Mouse (Mus musculus) midbrain, embryonic 12.5 days (tissue): ENCODE measurements around the gene Bcl2l1. TPM values are rescaled to one million over a fixed set of nuclear protein-coding genes. Genes with fewer than 3 reads are reported as not detected.

Experiments
- ATAC-seq: fragments of 200-750 bp; cut with Nextera tagmentation; 2 replicates; pipeline ENCODE4 v1.8.0; 2017; ENCODE audit warnings: low read depth, moderate TSS enrichment, moderate library complexity; ENCODE audit not compliant: low FRiP score
- H3K27ac ChIP-seq: fragments of 300-500 bp; sonication (generic); replicated peaks from 2 replicates; pipeline ENCODE4 v1.5.1; 2016; ENCODE audit warnings: mild to moderate bottlenecking
- H3K27me3 ChIP-seq: fragments of 300-500 bp; sonication (generic); 2 replicates; pipeline ENCODE4 v1.6.1; 2016; ENCODE audit warnings: mild to moderate bottlenecking
- H3K36me3 ChIP-seq: fragments of 300-500 bp; sonication (generic); 2 replicates; pipeline ENCODE4 v1.6.1; 2016
- H3K4me1 ChIP-seq: fragments of 300-500 bp; sonication (generic); 2 replicates; pipeline ENCODE4 v1.6.1; 2016
- H3K4me2 ChIP-seq: fragments of 300-500 bp; sonication (generic); replicated peaks from 2 replicates; pipeline ENCODE4 v1.6.1; 2016; ENCODE audit warnings: mild to moderate bottlenecking, moderate library complexity
- H3K4me3 ChIP-seq: fragments of 300-500 bp; sonication (generic); 2 replicates; pipeline ENCODE4 v1.5.1; 2016; ENCODE audit warnings: mild to moderate bottlenecking
- H3K9ac ChIP-seq: fragments of 300-500 bp; sonication (generic); replicated peaks from 2 replicates; pipeline ENCODE4 v1.6.1; 2016; ENCODE audit warnings: mild to moderate bottlenecking, moderate library complexity
- H3K9me3 ChIP-seq: fragments of 300-500 bp; sonication (generic); 2 replicates; pipeline ENCODE4 v1.6.1; 2016; ENCODE audit warnings: mild to moderate bottlenecking
- WGBS: fragments of 180-500 bp; shearing (Covaris S2); methylation state at CpG from one replicate; pipeline ENCODE4 v1.1.7; 2016; 5-methylcytosine and 5-hydroxymethylcytosine counted together
- polyA plus RNA-seq: library from polyadenylated mRNA; unstranded; fragments of >200 nt; fragmentation: Nextera tagmentation; extraction: Ambion mirVana; gene quantifications from 2 replicates; pipeline ENCODE4 v1.2.1, GENCODE M21; 2016

The Bcl2l1 gene
- polyA plus RNA-seq, 1 experiment from 2014 or later, result 156 TPM

DNA sequence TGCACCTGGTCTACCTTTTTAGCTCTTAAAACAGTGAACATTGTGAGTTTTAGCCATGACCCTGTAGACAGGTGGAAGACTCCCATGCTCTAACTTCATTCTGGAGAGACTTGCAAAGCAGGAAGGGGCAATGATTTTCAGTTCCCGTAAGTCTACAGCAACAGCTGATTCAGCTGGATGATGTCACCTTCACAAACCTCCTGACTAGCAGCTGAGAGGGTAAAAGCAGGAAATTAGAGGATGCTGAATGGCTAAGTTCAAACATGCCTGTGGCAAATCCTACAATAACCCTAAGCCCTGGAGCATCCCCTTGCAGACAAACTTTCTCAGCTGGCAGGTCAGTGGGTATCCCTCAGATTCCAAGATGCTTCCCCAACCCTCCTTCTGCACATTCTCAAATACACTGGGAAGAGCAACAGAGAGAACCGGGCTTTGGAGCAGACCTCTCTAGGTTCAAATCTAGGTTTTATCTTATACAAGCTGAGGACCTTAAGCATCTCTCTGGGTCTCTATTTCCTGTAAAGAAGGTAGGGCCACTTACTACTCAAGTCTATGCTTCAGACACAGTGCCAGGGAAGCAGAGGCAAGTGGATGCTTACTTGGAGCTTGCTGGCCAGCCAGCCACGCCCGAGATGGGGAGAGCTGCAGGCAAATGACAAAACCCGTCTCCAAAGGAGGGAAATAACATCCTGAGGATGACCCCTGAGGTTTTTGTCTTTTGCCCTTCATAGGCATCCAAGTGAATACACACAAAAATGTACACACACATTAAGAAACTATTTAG, 21.2 kb downstream of the Bcl2l1 start:
- H3K9ac ChIP-seq, result no peak overlapping the region
- H3K27ac ChIP-seq, result no peak overlapping the region
- H3K4me1 ChIP-seq, result peaks cover 18% of the 10 kb centered on the region
- no peaks in the 10 kb centered on the region for H3K27me3 ChIP-seq
- no peaks in the 10 kb centered on the region for H3K36me3 ChIP-seq
- no peaks in the 10 kb centered on the region for H3K9me3 ChIP-seq
- no peak for ATAC-seq
- no peak overlapping the region for H3K4me2 ChIP-seq
- H3K4me3 ChIP-seq, result no peak overlapping the region
- 85% methylated on average over 5 of the region's 5 CpGs for WGBS

DNA sequence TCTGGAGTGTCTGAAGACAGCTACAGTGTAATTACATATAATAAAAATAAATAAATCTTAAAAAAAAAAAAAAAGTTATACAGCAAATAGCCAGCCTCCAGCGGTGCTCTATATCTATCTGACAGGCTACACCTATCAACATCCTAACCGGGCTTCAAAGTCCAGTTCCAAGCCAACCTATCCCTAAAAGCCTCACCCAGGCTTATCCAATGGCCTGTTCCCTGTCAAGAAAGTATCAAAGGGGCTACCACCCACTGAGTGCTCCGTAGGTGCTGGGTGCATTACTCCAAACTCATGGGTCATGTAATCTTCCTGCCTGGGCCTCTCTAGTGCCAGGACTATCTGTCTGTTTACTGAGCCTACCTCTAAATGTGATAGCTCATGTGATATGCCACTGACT, 23.4 kb downstream of the Bcl2l1 start:
- no peak for ATAC-seq
- H3K4me2 ChIP-seq, result no peak overlapping the region
- H3K36me3 ChIP-seq, result 0 out of 2 replicates have a peak, but pooled peaks cover 2% of the 10 kb centered on the region
- peaks cover 31% of the 10 kb centered on the region for H3K4me1 ChIP-seq
- no peaks in the 10 kb centered on the region for H3K27me3 ChIP-seq
- no peak overlapping the region for H3K9ac ChIP-seq
- H3K4me3 ChIP-seq, result no peak overlapping the region
- WGBS, result 85% methylated on average over 3 of the region's 3 CpGs
- no peak overlapping the region for H3K27ac ChIP-seq
- H3K9me3 ChIP-seq, result no peaks in the 10 kb centered on the region

DNA sequence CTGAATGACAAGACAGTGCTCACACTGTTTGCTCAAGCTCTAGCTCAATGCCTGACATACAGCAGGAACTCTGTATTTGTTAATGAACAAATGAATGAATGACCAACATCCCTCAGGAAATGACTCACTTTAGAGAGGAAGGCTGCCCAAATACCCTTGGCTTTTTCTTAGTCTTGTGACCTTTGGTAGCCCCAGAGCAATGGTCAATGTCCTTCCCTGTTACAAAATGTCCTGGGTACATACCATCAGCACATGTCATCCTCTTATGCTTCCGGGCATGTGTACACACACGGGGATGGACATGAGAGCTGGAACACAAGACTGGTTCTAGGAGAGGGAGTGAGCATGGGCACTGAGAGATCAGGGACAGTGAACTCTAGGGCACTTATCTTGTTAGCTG, 25.5 kb downstream of the Bcl2l1 start:
- Histone ChIP-seq H3K4me2 (no peak overlapping the region), H3K9me3 (no peaks in the 10 kb centered on the region), H3K36me3 (0 out of 2 replicates have a peak, but pooled peaks cover 2% of the 10 kb centered on the region), H3K4me3 (no peak overlapping the region), H3K27ac (no peak overlapping the region), H3K27me3 (no peaks in the 10 kb centered on the region), H3K4me1 (peaks cover 25% of the 10 kb centered on the region), H3K9ac (0 out of 2 replicates have a peak overlapping the region, but pooled peaks have one; percentile 20)
- no peak for ATAC-seq
- WGBS, result 82% methylated on average over 2 of the region's 2 CpGs

DNA sequence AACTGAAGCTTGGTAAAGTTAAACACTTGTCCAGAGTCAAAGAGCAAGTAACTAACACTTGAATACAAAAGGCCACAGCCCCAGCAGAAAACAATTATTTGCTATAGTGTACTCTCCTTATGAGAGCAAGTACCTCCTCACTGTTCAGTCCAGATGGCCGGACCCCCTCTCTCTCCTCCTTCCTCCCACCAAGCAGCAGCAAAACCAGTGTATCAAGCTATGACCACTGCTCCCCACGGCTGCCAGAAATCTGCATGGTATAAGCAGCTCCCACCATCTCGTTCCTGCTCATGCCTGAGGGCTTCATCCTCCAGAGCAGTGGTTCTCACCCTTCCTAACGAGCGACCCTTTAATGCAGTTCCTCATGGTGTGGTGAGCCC, 26.4 kb downstream of the Bcl2l1 start:
- WGBS, result 49% methylated on average over 5 of the region's 5 CpGs
- H3K27ac ChIP-seq, result peak overlapping the region; percentile 52
- no peak overlapping the region for H3K4me3 ChIP-seq

DNA sequence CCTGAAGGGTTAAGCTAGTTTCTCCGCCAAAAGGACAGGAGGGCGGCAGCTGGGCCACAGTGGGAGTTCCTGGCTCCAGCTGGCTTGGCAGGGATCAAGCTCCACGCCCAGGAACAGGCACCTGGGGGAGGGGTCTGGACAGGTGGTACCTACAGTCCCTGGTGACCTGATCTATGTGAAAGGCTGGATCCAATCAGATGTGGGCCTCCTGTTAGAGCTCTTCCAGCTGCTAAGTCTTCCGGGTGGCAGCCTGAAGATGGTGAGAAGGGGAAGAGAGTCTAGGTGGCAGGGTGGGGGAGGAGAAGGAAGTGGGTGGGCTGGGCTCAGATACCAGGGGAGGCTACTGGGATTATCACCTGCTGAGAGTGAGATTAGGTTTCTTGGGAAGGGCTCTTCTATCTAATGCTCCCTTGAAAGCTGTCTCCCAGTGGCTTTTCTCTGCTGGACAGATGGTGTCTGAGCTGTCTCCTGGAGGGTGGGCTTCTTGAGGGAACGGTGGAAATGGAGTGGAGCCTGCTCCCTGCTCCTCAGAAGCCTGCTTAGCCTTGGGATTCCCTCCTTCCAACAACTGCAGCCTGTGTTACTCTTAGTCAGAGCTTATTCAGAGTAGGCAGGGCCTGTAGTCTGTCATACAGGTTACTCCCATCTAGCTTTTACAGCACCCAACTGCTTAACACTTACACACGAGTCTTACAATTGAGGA, 27.0 kb downstream of the Bcl2l1 start:
- H3K4me3 ChIP-seq, result no peak overlapping the region
- H3K36me3 ChIP-seq, result 0 out of 2 replicates have a peak, but pooled peaks cover 2% of the 10 kb centered on the region
- WGBS, result 6% methylated on average over 6 of the region's 6 CpGs
- H3K27me3 ChIP-seq, result no peaks in the 10 kb centered on the region
- no peak overlapping the region for H3K9ac ChIP-seq
- peak overlapping the region; percentile 52 for H3K27ac ChIP-seq
- no peak overlapping the region for H3K4me2 ChIP-seq
- H3K9me3 ChIP-seq, result no peaks in the 10 kb centered on the region
- H3K4me1 ChIP-seq, result peaks cover 25% of the 10 kb centered on the region
- ATAC-seq, result peak; percentile 54; the same call in 1 of the 2 replicates

More for the DNA sequence above, 26.4 kb downstream of the Bcl2l1 start:
- H3K4me1 ChIP-seq, result peaks cover 25% of the 10 kb centered on the region
- H3K36me3 ChIP-seq, result 0 out of 2 replicates have a peak, but pooled peaks cover 2% of the 10 kb centered on the region
- H3K9ac ChIP-seq, result peak overlapping the region; percentile 20; the same call in 1 of the 2 replicates
- H3K4me2 ChIP-seq, result no peak overlapping the region
- ATAC-seq, result no peak
- H3K27me3 ChIP-seq, result no peaks in the 10 kb centered on the region
- no peaks in the 10 kb centered on the region for H3K9me3 ChIP-seq

DNA sequence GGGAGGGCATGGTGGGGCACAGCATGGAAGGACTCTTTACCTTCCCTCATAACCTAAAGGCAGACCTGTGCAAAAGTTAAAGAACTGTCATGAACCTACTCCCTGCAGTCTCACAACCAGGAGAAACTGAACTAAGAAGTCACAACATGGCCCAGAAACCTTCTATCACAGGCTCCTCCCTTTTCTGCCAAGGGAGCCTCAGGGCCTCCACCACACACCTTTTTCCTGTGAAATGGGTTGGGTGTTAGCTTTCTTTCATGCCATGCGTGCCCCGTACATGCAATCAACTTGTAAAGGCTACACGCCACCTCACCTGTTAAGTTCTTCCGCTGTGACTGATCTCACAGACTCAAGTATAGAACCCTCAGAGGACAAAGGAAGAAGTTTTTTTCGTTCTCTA, 28.4 kb downstream of the Bcl2l1 start:
- Histone ChIP-seq H3K9me3 (no peaks in the 10 kb centered on the region), H3K9ac (no peak overlapping the region), H3K36me3 (0 out of 2 replicates have a peak, but pooled peaks cover 2% of the 10 kb centered on the region), H3K4me1 (peaks cover 25% of the 10 kb centered on the region), H3K27ac (no peak overlapping the region), H3K4me3 (no peak overlapping the region), H3K4me2 (no peak overlapping the region), H3K27me3 (no peaks in the 10 kb centered on the region)
- no peak for ATAC-seq
- 90% methylated on average over 5 of the region's 5 CpGs for WGBS

DNA sequence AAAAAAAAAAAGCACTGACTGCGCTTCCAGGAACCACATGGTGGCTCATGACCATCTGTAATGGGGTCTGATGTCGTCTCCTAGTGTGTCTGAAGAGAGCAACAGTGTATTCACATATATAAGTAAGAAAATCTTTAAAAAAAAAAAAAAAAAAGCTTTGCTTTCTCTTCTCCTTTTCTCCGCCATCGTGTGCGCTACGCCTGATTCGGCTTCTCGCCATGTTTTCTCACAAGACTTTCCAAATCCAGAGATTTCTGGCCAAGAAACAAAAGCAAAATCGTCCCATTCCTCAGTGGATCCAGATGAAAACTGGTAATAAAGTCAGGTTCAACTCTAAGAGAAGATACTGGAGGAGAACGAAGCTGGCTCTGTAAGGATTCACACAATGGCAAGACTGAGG, 29.2 kb downstream of the Bcl2l1 start:
- 94% methylated on average over 10 of the region's 10 CpGs for WGBS
- Histone ChIP-seq H3K4me3 (no peak overlapping the region), H3K27ac (no peak overlapping the region), H3K27me3 (no peaks in the 10 kb centered on the region), H3K36me3 (0 out of 2 replicates have a peak, but pooled peaks cover 2% of the 10 kb centered on the region), H3K4me1 (peaks cover 25% of the 10 kb centered on the region), H3K9ac (no peak overlapping the region), H3K9me3 (no peaks in the 10 kb centered on the region), H3K4me2 (no peak overlapping the region)
- ATAC-seq, result no peak

DNA sequence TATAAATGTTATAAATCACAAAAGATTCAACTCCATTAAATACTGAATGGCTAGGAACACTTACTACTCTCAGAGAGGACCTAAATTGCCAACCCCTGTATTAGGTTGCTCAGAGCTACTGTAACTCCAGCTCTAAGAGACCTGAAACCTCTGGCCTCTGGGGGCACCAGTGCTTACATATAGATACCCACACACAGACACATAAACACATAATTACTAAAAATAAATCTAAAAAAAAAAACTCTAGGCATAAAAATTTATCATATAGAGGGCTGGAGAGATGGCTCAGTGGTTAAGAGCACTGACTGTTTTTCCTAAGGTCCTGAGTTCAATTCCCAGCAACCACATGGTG, 30.8 kb downstream of the Bcl2l1 start:
- Histone ChIP-seq H3K4me2 (no peak overlapping the region), H3K4me1 (peaks cover 21% of the 10 kb centered on the region), H3K27me3 (no peaks in the 10 kb centered on the region), H3K36me3 (0 out of 2 replicates have a peak, but pooled peaks cover 2% of the 10 kb centered on the region), H3K9ac (no peak overlapping the region), H3K9me3 (no peaks in the 10 kb centered on the region), H3K27ac (no peak overlapping the region), H3K4me3 (no peak overlapping the region)
- ATAC-seq, result no peak

DNA sequence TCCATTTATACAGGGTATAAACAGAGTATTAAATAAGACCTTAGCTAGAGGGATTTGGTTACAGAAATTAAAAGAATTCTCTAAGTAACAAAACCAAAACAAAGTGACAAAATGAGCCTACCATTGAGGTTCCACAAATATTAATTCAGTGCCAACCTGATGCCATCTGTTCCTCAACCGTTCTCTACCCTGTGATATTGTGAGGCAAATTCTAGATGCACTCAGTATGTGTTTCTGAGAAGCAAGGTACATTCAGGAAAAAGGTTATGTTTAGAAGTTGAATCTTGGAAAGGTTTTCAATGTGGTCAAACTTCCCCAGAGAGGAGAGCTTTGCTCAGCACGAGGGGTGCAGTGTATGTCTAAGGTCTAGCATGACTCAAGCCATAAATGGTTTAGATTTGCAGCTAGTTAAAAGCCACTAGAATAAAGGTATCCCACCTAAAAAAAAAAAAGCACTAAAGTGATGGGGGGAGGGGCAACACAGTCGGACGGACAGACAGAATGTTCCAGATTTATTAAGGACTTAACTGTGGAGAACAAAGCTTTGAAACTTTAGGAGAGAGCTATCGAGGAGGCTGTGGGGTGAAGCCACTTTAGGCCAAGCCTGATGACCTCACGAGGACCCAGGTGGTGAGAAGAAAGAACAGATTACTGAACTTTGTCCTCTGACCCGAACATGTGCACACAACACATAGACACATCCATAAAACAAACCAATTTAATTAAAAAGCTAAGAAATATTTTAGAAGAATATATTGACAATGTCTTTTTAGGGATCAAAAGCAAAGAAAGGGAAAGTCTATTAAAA, 31.4 kb downstream of the Bcl2l1 start:
- Histone ChIP-seq H3K4me2 (no peak overlapping the region), H3K27me3 (no peaks in the 10 kb centered on the region), H3K9me3 (no peaks in the 10 kb centered on the region), H3K36me3 (0 out of 2 replicates have a peak, but pooled peaks cover 2% of the 10 kb centered on the region), H3K9ac (no peak overlapping the region), H3K4me3 (no peak overlapping the region), H3K27ac (no peak overlapping the region), H3K4me1 (peaks cover 16% of the 10 kb centered on the region)
- no peak for ATAC-seq
- 76% methylated on average over 7 of the region's 7 CpGs for WGBS

DNA sequence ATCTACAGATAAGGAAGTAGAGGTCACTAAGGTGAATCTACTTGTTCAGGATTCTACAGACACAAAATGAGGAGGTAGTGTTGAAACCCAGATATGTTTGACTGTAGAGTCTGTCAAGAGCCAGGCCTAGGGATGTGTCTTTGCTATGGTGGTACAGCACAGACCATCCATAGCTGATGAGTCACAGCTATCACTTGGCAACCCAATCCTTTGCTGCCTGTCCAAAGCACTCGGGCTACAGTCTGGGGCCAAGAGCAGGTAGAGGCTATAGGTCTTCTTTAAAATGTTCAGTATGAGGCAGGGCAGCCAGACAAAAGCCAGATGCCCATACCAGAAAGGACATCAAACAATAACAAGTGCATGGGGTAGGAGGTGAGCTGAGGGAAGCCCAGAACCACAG, 33.9 kb downstream of the Bcl2l1 start:
- no peaks in the 10 kb centered on the region for H3K4me1 ChIP-seq
- H3K4me3 ChIP-seq, result no peak overlapping the region
- no peak overlapping the region for H3K4me2 ChIP-seq
- H3K36me3 ChIP-seq, result no peaks in the 10 kb centered on the region
- no peak for ATAC-seq
- no peaks in the 10 kb centered on the region for H3K27me3 ChIP-seq
- H3K27ac ChIP-seq, result no peak overlapping the region
- no peaks in the 10 kb centered on the region for H3K9me3 ChIP-seq
- 90% methylated on average over 1 of the region's 1 CpGs for WGBS
- H3K9ac ChIP-seq, result no peak overlapping the region

DNA sequence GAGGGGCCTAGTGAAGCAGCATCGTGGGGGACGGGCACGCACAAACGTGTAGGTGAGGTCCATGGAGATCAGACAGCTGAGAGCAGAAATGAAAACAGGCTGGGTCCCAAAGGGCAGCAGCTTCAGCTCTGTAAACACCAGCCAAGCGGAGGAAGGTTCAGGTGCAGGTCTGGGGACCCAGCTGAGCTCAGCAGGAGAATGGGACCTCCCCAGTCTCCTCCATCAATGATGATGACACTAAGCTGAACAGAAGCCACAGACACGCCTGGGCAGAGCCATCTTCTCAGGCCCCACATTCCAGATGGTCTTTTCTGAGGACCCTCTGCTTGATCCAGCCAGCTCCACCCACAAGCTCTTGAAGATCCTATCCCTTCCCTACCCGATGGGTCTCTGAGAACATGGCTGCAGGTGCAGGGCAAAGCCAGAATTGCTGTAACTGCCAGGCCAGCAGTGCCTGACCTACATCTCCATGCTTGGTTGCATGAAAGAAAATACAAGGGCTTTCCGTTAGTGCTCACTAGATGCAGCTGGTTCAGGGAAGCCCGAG, 37.2 kb downstream of the Bcl2l1 start:
- H3K4me3 ChIP-seq, result no peak overlapping the region
- peaks cover 3% of the 10 kb centered on the region; the same call in 1 of the 2 replicates for H3K36me3 ChIP-seq
- H3K27ac ChIP-seq, result no peak overlapping the region
- H3K4me2 ChIP-seq, result no peak overlapping the region
- H3K4me1 ChIP-seq, result peaks cover 6% of the 10 kb centered on the region
- no peak overlapping the region for H3K9ac ChIP-seq
- no peaks in the 10 kb centered on the region for H3K27me3 ChIP-seq
- no peaks in the 10 kb centered on the region for H3K9me3 ChIP-seq
- ATAC-seq, result no peak
- WGBS, result 83% methylated on average over 9 of the region's 9 CpGs
